Mouse (Mus musculus): Measurements from ENCODE around the gene Erc2. TPM values are rescaled to one million over a fixed set of nuclear protein-coding genes. Genes with fewer than 3 reads are reported as not detected.

Erc2 gene
- total RNA-seq, 2 experiments from 2014 or later = not detected

DNA sequence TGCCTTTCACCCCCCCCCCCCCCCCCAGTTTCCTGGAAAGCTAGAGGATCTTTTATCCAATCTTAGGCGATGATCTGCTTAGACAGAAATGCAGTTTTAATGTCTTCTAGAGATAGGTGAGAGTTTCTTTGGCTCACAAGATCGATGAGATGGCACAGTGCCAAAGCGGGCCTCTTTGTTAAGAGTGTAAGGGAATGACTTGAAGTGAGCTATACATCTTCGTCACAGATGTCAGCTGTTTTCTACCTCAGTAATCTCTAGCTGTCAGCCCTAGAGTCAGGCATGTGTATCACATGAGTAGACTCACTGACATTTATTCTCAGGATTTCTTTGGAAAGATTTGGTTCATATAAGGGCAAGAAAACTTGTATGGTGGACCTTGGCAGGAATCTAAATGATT lies 39.2 kb downstream of the Erc2 start:
- no peak for ATAC-seq (replicated peaks; ENCODE audit: low FRiP score, poor library complexity, severe bottlenecking)

DNA sequence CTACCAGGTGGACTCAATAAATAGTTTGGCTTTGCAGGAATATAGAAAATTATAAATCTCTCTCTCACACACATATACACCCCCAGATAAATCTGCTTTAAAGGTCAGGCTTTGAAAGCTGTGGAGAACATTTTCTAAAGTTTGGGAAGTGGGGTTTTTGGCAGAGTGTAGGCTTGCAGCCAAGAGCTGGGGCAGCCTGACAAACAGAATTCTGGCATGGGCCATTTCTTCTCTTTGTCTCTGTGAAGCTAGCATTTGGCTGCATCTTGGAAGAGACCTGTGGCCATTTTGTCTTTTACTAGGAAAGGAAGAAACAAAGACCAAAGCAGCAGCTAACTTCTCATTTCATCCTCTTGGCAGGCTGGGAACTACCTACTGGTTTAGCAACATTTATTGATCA lies 40.0 kb downstream of the Erc2 start:
- ATAC-seq (replicated peaks; ENCODE audit: low FRiP score, poor library complexity, severe bottlenecking) = no peak

DNA sequence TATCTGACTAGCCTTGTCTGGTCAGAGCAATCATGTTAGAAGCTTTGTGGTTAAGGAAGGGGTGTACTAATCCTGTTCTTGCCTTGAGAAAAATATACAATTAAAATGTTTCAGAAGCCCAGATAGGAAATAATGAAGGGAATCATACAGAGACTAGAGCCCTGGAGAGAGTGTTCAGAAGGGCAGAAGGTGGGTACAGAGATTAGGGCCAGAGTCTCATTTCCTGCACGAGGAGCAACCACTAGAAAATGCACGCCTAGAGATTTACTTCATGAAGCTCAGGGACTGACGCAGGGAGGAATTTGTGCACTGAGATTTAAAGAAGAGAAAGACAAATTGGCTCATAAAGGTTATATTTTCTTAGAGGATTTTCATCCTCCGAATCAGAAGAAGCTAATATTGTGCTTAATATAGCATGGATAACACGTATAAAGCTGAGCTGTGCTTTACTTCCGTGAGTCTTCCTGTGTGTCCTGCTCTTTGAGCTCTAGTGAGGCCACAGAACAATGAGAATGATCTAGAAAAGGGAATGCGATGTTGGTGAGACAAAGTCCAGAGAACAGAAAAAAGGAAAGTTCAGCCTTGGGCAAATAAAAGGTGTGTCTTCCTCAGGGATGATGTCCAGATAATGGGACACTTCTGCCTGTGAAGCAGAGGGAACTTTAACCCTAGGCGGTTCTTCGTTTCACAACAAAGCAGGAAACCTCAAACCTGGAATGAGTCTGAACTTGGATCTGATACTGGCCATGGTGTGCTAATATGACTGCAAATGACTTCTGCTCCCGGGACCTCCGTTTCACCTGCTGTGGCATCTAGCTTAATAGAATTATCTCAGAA lies 45.0 kb downstream of the Erc2 start:
- no peak for ATAC-seq (replicated peaks; ENCODE audit: low FRiP score, poor library complexity, severe bottlenecking)

DNA sequence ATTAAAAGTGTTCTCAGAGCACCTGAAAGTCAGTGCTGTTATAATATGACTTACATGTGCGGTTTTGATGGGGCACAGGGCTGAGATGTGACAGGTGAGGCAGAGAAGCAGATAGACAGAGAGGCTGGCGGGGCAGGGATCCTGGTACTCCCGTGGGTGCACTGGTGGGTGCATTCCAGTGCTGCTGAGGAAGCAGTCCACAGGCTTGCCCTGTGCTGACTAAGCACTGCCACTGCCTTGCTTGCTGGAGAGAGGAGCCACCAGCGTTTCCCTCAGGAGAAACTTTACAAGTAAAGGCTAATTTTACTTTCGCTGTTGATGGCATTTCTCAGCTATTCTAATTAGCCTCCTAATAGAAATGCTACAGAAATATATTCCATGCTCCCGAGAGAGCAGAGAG lies 45.9 kb downstream of the Erc2 start:
- ATAC-seq (replicated peaks; ENCODE audit: low FRiP score, poor library complexity, severe bottlenecking) = no peak

DNA sequence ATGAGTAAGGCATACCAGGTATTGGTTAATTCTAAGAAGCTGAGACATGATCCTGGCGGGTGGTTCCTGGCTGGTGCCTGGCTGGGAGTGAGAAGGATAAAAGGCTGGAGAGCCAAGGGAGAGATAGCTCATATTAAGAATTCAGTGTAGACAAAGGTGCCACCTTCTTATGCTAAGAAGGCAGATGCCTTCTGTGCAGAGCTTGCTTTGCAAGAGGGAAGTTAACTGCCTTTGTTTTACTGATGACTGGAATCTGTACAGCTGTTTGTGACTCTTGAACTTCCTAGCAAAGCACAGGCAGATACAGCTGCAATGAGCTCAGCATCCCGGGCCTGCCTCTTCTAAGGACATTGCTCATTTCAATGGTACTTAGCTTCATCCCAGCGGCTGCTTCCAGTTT lies 47.7 kb downstream of the Erc2 start:
- ATAC-seq (replicated peaks; ENCODE audit: low FRiP score, poor library complexity, severe bottlenecking) = no peak

DNA sequence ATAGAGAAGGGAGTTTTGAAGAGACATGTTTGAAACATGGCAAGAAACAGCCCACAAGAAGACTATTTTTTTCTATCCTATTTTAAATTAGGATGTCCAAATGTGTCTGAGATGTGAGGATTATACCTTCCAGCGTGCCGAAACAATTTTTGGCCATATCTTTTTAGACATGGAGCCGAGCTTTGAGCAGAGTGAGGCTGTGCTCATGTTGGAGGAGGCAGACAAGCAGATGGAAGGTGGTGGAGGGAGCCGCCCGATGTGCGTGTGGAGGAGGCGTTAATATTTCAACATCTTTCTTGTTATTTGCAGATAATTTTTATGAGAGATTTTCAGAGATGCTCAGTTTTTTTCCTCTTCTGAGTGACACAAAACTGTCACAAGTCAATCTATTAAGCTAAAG lies 50.5 kb downstream of the Erc2 start:
- ATAC-seq (replicated peaks; ENCODE audit: low FRiP score, poor library complexity, severe bottlenecking) = no peak

DNA sequence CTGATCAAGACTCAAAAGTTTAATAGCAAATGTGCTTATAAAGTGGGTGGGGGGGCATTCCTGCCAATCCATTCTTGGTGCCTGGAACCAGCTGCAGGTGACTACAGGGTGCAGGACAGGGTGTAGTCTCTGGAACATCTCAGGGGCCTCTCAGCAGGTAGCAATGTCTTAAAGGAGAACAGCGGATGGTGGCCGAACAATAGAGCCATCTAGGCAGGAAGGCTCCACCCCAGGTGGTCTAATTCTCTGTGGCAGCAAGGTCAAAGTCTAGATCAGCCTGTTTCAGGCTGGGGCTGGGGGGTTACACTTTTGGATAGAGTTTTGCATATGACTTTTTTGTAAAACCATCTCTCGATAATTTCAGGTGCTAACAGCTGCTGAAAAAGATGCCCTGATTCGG lies 51.9 kb downstream of the Erc2 start:
- ATAC-seq (replicated peaks; ENCODE audit: low FRiP score, poor library complexity, severe bottlenecking) = no peak

DNA sequence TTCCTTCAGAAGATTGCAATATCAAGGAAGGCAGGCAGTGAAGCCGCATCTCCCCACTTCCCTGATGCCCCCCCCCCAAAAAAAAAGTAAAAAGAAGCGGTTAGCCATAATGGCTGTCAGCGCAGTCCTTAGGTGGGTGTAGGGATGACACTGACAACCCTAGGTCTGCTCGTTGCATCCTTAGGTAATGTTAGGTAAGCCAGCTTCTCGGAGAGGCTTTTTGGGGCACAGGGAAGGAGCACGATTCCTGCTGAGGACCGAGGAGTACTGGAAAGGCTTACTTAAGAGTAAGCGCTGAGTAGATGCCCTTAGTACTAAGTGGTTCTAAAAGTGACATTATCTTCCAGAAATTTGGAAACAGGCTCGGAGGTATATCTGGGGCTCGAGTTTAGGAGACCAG lies 52.3 kb downstream of the Erc2 start:
- no peak for ATAC-seq (replicated peaks; ENCODE audit: low FRiP score, poor library complexity, severe bottlenecking)

DNA sequence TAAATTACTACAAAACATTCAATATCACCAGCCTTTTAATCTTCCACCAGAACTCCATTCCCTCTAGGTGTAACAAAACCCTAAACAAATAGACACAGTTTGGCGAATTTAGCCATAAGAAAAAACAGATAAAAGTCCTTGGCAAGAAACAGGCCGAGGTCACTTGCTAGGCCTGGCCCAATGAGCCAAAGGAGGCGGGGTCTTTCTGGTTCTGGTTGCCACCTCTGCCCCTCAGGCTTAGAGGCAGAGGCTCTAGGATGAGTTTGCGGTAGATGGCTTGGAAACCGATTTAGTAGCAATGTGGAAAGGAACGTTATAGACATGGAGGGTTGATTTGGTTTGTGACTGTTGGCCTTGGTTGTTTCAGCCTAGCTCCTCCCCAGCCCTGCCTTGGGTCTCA lies 52.8 kb downstream of the Erc2 start:
- ATAC-seq (replicated peaks; ENCODE audit: low FRiP score, poor library complexity, severe bottlenecking) = no peak

DNA sequence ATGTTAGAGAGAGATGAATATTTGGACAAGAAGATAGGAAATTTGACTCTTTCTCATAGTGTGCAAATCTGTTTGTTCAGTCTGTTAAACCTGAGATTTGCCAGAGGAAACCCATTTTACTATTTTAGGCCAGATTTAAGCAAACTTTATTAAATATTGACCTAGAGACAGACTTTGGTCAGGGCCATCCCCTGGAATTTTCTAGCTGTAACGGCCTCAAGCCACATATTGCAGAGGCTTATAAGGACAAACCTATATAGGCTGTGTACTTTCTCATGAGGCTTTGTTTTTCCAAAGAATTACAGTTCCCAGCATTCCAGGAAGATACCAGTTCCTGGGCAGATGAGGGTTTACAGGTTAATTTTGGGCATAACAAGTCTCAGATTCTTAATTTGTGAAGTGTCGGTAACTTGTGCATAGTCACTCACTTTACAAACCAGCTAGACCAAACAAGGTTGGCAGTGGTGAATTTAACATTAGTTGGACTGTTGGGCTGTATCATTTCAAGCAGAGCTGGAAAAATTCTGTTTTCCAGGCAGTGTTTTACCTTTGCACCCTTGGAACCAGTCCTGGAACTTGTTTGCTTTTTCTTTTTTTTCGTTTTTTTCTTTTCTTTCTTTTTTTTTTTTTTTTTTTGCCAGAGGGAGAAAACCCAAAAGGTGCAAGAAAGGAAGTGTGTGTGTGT lies 60.3 kb downstream of the Erc2 start:
- ATAC-seq (replicated peaks; ENCODE audit: low FRiP score, poor library complexity, severe bottlenecking) = no peak

DNA sequence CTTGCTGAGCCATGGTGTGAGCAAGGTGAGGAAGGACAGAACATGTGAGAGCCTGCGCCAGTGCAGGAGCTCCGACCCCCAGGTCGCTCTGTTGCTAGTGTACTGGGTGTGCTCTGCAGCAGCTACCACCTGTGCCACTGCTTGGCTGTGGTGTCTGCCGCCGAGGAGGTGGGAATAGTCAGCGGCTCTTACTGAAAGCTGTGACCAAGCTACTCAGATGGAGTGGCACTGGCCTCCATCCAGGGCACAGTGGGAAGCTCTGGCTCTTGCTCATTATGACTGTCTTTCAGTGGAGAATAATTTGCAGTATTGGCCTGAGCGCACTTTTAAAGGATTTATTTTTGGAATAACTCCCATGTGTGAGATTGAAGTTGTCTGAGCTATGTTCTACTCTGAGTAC lies 73.6 kb downstream of the Erc2 start:
- no peak for ATAC-seq (replicated peaks; ENCODE audit: low FRiP score, poor library complexity, severe bottlenecking)

DNA sequence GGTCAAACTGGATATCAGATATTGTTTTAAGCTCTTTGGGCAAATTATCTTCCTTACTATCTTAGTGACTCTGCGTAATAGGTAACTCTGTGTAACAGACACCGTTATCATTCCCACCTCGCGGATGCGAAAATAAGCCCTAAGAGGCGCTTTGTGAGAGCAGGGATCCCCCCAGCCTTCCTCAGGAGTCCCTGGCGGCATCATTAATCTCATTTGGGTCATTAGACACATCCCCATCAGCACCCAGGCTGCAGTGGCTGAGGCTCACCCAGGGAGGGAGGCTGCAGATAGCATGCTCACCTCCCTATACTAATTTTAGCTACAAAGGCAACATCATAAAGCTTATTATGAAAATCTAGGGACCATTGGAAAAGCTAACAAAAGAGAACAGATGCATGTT lies 95.1 kb downstream of the Erc2 start:
- no peak for ATAC-seq (replicated peaks; ENCODE audit: low FRiP score, poor library complexity, severe bottlenecking)

DNA sequence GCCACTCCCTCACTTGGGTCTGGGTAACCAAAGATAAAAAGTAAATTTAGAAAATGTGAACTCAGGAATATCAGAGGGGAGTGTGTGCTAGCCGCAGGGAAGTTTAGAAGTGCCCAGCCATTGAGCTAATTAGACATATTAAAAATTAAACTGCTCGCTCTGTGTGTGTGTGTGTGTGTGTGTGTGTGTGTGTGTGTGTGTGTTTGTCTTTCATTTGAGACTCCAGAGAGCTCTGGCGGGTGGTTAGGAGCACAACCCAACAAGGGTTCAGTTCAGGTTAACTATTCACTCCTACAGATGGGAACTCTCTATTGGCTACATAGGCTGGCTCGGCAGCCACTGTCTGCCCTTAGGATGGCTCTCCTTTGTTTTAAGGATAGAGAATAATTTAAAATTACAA lies 97.4 kb downstream of the Erc2 start:
- ATAC-seq (replicated peaks; ENCODE audit: low FRiP score, poor library complexity, severe bottlenecking) = no peak

DNA sequence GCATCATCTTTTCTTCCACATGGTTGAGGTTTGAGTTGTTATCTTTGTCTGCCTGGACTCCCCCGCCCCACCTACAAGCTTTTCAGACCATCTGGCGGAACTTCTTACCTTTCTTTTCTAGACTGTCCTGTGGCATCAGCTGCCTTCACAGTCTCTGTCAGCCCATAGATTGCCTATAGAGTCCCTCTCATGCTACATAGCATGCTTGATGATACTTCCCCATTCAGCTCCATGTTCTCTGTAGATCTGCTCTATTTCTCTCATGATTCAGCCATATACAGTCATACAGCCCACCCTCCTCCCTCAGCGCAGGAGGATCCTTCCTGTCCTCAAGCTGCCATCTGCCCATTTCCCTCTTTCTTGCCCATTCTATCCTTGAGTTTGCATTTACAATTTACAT lies 98.7 kb downstream of the Erc2 start:
- ATAC-seq (replicated peaks; ENCODE audit: low FRiP score, poor library complexity, severe bottlenecking) = no peak

DNA sequence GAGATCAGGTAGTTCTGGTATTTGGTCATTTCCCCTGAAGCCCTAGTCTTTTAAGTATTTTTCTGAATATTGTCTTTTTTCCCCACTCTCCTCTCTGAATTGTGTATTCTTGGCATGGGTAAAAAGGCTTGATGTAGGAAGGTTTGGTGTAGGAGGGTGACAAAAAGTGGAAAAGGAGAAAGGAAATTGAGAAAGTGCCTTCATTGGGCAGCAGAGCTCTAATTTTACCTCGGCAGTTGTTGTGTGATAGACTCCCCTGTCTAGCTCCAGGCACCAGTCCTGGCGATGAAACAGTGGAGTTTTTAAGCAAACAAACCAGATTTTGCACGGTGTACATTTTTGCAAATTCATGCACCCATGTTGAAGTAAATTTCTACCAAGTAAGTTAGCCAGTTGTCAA lies 99.5 kb downstream of the Erc2 start:
- ATAC-seq (replicated peaks; ENCODE audit: low FRiP score, poor library complexity, severe bottlenecking) = no peak

DNA sequence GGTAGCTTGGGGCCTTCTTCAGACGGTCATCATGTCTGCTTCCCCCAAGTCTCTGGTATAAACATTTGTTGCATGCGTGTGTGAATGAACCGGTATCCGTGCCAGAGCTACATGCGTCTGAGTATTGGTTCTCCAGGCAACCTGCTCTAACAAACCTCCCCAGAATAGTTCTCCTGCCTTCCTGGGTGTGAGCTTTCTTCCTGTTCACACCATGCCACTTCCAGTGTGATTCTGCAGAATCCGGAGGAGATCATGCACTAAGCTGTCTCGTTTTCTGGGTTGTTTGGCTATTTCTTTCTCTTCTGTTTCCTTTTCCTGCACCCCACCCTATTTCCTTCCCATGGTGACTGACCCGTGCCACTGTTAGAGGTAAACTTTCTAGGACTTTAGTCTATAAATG lies 105.3 kb downstream of the Erc2 start:
- no peak for ATAC-seq (replicated peaks; ENCODE audit: low FRiP score, poor library complexity, severe bottlenecking)

DNA sequence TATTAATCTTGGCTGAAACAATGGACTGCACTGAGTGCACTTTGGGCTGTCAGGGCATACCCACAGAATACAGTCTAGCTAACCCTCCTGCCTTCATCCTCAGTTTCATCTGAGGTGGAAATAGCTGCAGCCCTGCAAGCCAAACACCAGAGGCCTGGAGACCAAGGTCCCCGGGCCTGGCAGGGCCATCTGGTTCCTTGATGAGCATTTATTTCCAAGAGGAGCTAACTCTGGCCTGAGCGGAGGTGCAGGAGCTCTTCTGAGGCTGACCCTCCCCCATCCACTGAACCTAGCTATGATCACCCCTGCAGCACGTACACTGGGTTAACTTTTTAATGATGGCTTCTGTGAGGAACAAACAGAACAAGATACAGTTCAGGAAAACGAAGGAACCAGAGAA lies 108.9 kb downstream of the Erc2 start:
- no peak for ATAC-seq (replicated peaks; ENCODE audit: low FRiP score, poor library complexity, severe bottlenecking)

DNA sequence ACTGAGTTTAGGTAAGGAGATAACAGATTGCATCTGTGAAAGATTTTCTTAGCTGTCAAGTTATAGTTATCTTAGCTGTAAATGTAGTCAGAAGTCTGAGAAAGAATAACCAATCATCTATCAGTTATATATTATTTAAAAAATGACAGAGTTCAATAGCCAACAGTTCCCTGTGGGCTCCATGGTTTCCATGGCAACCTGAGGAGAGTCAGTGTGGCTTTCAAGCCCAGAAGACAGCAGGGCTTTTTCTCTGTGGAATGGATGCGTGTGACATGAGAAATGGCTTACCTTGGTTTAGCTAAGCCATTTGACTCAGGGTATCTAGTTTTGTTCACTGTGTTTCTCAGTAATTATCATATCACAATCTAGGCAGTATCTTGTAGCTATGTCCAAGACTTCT lies 117.2 kb downstream of the Erc2 start:
- no peak for ATAC-seq (replicated peaks; ENCODE audit: low FRiP score, poor library complexity, severe bottlenecking)

DNA sequence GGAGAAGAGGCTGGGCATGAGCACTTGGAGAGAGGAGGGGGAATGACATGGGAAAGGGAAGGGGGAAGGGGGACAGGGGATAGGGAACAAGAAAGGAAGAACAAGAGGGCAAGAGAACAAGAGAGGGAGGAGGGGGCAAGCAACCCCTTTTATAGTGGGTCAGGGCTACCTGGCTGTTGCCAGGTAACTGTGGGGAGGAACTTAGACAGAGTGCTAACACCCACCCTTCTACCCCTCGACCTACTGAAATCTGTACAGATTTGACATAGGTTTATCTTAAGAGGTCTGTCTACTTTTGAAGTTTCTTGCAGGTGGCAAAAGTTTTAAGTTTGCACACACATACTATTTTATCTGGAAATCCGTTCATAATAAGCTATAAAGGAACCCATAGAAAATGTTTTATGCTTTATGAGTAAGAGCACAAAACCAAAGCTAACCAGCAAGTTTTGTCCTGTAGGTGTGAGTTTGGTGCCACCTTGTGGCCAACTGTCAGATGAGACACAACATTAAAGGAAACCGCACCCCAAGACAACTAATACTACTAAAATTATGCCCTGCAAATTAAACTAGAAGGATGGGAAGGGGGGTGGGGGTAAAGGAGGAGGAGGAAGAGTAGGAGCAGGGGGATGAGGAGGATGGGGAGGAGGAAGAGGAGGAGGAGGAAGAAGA lies 119.2 kb downstream of the Erc2 start:
- ATAC-seq (replicated peaks; ENCODE audit: low FRiP score, poor library complexity, severe bottlenecking) = no peak

DNA sequence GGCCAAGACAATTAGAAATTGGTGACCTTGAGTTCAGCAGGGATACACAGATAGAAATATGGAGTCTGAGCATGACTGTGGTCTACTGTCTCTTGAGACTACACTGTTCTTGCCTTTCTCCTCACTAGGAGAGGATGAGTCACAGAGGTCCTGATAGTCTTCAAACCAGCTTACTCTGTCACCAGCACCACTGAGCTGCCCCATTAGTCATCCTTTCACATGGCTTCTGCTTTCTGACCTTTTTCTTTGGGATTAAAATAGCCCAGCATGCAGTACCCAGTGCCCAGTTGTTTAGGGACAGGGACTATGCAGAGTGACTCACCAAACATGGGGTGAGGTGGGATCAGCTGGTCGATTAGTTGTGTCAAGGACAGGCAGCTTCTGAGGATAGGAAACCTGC lies 132.1 kb downstream of the Erc2 start:
- ATAC-seq (replicated peaks; ENCODE audit: low FRiP score, poor library complexity, severe bottlenecking) = no peak

DNA sequence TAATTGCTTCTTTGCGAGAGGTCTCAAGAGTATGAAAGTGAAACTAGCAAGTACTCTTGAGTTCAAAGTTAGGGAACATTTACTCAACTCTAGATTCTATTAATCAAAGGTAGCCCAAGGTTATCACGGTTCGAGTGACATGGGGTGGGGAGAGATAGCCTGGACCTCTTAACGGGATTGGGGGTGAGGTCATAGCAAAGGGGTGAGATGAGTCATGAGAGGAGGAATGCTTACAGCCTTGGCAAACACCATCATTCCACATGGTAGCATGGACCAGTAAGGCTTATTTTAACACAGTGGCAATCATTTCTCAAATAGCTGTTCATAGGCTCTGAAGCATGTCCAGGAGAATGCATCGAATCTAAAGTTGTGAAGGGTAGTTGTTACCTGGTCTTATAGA lies 134.7 kb downstream of the Erc2 start:
- no peak for ATAC-seq (replicated peaks; ENCODE audit: low FRiP score, poor library complexity, severe bottlenecking)
